Mouse (Mus musculus): ENCODE measurements at regions not wholly inside any gene's neighbourhood (a gene's known extent, or its start where the extent isn't known, plus 50 kb on each side); places are given as distances from the start of the nearest gene placed in this dataset.

DNA sequence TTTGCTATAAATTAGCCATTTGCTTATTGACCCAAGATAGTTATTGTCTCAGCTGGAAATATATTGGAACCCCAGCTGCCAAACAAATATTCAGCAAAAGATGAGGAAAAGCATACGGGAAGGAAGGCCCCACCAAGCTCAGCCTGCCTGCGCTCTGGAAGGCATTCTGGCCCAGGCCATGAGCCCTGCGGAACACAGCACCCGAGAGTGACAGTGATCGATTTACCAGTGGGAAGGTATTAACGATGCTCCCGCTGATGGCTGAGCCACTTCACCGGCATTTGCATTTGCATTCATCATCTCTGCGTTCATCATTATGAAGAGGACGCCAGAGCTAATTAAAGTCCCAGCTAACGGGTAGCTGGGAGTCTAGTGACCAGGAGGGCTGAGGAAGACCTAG, 174.8 kb downstream of the Irx2 start:
- no peak for DNase-seq (ENCODE audit: low spot score in 2 of 2)

DNA sequence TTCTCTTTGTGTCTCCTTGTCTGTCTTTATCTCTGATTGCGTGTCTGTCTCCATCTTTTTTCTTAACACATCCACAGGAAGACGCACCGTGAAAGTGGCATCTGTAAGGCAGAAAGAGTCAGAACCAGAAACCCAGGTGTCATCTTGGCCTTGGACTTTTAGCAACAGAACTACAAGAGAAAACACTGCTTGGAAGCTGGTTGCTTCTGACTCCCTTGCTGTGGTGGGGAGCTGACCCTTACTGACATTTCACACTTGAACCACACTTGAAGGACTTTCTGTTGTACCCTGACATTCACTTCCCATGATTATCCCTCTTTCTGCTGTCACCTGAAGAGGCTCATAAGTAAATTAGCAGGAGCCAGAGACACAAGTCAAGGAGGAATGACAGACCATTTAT, 180.6 kb downstream of the Irx2 start:
- no peak for DNase-seq (ENCODE audit: low spot score in 2 of 2)

DNA sequence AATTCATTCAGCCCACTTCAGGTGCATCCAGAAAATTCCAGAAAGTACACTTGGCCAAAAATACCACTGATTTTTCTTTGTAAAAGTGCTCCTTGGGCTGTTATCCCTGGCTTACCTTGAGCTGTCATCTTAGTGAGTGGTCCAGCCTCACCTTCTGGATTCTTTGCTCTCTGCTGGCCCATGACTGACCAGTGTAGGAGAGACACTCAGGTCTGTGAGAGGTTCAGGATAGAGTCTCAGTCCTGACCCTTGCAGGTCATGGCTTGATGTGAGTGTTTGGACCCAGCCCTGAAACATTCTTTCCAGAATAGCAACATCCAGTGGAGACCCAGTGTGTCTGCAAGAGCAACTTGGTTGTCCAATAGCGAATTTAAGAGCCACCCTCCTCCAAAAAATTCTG, 182.0 kb downstream of the Irx2 start:
- DNase-seq (ENCODE audit: low spot score in 2 of 2): no peak

DNA sequence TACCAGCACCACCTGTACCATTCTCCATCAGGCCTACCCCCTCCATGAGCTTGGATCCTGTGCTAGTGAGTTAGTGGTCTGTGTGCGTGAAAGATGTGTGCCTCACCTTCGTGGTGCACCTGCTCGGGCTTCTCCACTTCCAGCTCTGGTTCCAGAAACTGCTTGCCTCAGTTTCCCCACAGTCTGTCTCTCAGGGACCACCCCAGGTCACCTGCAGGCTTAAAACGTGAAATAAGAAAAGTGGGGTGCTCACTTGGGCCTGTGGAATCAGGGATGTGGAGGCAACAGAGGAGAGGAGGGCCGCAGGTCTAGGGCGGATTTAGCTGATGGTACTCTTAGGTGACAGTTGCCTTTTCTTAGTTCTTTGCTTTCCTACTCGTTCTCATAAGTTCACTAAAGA, 186.0 kb downstream of the Irx2 start:
- no peak for DNase-seq (ENCODE audit: low spot score in 2 of 2)

DNA sequence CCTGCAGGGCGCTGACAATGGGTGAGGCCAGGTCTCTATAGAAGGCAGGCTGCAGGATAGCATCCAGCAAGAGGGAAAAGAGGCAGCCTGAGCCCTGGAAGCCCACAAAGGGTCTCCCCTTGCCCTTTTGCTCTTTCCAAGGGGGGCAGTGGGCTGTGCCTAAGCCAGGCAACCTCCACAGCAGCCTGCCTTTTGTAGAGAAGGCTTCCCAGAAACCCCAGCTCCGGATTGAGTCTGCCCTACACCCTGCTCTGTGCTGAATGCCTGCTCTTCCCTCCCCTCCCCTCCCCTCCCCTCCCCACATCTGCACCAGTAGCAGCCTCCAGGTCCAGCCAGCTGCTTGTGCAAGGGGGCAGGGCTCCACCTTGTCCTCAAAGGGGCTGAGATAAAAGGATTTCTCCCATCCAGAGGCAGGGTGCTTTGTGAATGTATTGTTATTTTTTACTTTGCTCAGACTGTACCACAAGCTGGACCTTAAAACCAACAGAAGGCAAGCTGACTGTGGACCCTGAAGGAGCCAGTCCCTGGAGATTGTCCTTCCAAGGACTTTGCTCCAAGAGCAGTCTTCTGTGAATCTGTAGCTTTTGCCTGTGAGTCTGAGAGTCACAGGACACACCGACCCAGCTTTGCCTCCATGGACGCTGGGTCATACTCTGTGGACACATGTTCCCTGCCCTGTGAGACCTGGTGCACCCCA, 186.8 kb downstream of the Irx2 start:
- DNase-seq (ENCODE audit: low spot score in 2 of 2): no peak

DNA sequence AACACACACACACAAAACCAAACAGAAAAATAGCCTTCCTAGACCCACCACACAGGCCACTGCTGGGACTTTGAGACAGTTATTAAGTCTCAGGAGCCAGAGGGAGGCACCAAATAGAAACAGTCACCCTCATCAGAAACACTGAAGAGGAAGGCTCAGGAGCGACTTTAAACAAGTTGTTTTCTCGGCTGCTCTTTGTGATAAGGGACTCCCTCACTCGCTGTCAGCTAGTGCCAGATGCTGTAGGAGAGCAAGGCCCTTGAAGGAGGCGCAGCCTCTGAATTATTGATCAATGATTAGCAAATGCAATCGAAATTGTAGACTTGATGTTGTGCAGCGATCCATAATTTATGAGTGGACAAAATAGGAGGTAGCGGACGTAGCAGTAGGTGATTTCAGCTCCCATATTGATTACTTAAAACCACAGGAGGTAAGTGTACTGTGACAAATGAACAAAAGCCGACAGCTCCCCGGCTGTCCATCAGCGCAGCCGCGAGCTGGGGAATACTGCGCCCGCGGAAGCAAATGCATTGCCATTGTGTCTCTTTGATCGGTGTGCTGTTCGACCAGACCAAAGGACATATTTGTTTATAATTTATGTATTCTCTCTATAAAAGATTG, 187.4 kb downstream of the Irx2 start:
- no peak for DNase-seq (ENCODE audit: low spot score in 2 of 2)

DNA sequence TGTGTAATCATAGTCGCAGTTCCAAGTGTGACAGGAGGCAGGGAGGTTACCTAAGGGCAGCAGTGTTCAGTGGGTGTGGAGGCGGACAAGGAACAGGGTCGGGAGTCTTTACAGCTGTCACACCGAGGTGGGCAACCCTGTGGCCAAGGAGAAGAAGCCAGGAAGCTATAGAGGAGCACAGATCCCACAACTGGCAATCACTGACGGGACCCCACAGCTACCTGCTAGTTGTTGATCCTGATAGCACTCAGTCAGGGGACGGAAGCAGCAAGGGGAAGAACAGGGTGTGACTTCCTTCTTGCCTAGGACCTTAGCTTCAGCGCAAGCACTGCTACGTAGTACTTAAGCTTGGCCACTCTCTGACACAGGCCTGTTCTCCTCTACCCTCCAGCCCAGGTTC, 188.2 kb downstream of the Irx2 start:
- DNase-seq (ENCODE audit: low spot score in 2 of 2): no peak

DNA sequence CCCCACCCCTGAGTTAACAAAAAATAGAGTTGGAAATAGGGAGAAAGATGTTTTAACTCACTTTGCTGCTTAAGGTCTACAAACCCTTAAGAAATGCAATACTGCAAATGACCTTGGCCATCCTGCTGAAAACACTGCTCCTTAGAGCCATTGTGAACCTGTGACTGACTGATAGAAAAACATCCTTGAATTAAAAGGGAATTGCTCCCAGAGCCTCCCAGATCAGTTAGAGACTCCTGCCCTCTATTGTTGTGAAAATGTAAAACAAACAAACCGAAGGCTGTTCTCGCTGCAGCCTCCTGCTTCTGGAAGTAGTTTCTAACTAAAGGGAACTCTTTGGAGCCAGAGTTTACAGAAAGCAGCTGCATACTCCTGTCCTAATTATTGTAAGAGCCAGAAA, 188.9 kb downstream of the Irx2 start:
- DNase-seq (ENCODE audit: low spot score in 2 of 2): no peak

DNA sequence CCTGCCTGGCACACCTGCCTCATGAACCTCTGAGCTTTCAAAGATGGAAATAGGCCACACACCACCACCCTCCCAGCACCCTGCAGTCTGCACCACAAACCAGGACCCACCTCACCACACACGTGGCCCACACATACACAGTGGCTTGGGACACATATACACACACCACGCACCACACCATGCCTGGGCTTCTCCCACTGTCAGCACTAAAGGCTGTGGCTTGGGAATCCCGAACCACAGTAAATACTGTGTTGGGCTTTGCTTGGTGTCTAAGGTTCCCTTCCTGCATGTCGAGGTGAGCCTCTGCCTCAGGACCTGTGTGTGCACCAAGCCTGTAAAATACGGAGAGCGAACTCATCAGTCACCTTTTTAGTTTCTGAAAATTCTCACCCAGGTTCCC, 189.3 kb downstream of the Irx2 start:
- DNase-seq (ENCODE audit: low spot score in 2 of 2): no peak

DNA sequence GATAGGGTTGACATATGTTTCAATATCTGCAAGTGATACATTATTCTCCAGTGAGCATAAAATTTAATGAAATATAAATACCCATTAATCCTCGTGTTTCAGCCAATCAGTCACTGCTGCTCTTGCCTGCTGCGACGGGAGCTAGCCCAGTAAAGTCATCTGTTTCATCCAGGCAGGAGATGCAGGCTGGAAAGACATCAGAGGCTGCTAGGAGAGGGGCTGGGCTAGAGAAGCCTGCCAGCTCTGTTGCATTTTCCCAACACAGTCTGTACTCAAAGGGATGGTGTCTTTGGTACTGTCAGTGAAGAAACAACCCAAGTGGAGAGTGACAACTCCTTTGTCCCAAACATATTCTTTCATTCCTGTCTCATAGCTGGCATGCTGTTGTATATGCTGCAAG, 198.0 kb downstream of the Irx2 start:
- no peak for DNase-seq (ENCODE audit: low spot score in 2 of 2)

DNA sequence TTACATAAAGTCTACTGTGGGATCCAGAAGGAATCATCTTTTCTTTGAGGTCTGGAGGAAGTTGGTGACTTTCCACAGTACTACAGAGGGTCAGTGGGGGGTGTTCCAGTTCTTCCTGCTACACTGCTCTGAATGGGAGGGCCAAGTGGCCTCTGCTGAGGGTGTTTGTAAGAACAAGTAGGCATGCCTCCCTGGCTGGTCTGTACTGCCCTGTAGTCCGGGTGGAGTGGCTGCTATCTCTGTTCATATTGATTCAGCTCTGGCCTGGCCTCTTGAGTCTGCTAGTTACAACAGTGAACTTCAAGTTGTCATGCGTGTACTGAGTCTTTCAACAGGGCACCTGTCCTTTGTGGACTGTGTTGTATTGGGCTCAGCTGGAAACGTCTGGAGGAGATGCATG, 200.7 kb downstream of the Irx2 start:
- no peak for DNase-seq (ENCODE audit: low spot score in 2 of 2)

DNA sequence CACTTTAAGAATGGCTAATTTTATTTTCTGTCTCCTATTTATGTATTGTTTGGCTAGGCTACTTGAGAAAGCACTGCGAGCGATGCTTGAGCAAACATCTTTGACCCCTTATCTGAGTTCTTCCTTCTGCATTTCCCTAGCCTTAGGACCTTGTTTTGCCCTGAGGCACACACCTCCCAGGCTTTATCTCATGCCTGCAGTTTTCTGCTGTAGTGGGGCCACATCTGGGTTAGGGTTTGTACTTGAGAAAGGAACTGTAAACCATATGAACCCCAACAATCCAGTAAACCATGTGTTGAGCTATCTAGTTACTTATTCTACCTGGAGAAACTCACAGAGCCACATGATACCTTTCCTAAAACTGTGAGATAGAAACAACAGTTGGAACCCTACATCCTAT, 204.7 kb downstream of the Irx2 start:
- DNase-seq (ENCODE audit: low spot score in 2 of 2): no peak

DNA sequence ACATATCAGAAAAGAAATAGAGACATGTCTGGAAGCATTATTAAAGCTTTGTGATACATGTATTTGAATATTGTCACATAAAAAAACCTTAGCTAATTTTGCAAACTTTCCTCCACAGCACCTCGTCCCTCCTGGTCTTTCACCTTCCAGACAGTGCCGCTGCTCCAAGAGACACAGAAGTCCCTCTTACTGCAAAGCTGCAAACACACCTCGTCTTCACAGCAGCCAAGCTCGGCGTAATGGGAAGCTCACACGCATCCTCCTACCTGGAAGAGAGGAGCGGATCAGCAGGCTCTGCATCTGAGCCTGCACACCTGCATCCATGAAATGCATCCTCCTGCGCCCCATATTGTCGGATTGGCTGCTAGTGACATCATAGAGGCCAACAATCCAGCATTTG, 208.4 kb downstream of the Irx2 start:
- no peak for DNase-seq (ENCODE audit: low spot score in 2 of 2)

DNA sequence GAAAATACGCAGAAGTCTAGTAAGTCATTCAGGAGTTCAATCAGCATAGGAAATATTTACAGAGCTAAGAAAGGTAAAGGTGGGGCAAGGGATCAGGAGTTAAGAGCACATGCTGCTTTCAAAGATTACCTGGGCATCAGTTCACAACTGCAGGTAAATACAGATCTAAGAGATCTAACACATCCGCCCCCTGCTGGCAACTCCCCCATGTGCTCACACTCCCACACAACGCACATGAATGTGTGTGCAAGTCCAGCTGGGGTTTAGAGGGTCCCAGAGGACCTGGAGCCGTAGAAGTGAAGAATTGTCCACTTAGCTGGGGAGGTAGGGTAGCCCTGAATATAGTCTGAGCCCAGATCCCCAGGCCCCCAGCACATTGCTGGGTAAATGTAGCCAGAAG, 219.5 kb downstream of the Irx2 start:
- no peak for DNase-seq (ENCODE audit: low spot score in 2 of 2)

DNA sequence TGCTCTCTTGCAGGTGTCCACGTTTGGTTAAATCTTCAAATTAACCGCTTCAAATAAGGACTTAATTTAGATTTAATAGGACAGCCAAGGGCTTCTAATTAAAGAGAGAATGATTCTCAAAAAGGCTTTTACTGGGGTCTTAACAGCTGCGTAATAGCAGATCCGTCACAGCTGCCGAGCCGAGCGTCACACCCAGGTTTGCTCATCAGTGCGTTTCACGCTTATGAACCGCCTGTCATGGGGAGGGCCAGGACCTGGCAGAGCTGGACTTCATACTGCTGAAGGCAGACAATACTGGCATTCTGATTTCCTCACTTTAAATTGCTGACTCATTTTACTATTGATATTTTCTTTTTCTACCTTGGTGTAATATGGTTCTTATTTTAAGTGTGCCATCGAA, 221.2 kb downstream of the Irx2 start:
- no peak for DNase-seq (ENCODE audit: low spot score in 2 of 2)

DNA sequence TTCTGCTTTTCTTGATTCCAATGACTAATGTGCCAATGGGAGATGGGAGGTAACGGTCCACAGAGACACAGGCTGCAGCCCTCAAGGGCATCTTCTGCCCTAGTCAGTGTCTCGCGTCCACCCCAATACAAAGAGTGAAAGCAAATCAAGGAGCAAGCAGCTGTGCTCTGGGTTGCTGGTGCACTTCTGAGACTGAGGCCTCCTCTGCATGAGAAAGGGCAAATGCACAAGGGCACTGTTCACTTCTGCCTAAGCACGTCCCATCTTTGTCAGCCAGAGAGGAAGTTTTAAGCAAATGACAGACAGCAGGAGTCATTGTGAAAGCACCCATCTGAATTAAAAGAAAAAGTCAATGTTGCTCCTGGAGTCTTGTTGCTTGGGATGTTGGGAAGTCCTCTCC, 224.3 kb downstream of the Irx2 start:
- DNase-seq (ENCODE audit: low spot score in 2 of 2): no peak

DNA sequence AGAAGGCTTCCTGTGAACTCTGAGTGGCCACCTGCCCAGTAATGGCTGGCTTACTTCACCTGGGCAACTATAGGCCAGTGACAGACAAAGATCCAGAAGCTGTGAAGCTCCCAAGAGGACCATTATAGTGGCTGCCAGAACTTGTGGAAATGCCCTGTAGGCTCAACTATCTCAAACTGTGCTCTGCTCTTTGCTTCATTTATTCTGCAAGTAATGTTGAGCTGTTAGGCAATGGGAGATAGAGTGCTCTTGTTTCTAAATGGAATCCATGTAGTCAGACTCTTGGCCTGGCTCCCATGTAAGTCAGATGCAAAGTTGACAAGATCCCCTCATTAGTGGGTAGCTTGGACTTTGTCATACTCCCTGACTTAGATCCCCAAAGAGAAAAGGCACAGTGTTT, 247.3 kb downstream of the Irx2 start:
- DNase-seq (ENCODE audit: low spot score in 2 of 2): no peak

DNA sequence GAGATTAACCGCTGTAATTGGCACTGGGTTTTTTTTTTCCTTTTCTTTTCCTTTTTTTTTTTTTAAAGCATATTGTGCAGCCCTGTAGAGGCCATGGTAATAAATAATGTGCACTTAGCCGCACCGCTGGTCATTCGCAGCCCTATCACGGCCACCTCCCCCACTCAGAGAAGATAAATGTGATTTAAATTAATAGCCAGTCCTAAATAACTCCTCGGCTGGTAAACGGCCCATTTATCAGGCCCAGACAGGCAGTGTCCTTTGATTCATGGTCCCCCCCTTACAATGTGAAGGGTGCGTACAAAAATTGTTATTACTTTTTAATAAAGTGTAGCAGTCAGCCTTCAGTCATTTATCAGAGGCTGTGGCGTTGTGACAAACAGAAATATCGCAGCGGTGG, 266.4 kb downstream of the Irx2 start:
- no peak for DNase-seq (ENCODE audit: low spot score in 2 of 2)

DNA sequence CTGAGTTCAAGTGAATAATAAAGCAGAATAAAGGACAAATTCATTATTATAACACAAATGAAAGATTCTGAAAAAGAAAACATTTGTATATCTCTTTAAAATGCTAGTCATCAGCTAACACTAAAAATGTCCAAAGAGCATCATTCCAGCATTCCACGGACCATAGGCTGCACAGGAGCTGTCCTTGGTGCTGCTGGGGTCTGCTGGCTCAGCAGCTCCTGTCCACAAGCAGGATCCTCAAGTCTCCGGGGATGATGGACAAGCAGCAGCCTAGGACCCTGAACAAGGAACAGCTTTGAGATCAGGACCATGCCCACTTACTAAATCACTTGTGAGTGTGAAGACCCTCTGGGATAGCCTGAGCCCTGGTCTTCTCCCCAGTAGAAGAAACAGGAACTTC, 274.0 kb downstream of the Irx2 start:
- no peak for DNase-seq (ENCODE audit: low spot score in 2 of 2)

DNA sequence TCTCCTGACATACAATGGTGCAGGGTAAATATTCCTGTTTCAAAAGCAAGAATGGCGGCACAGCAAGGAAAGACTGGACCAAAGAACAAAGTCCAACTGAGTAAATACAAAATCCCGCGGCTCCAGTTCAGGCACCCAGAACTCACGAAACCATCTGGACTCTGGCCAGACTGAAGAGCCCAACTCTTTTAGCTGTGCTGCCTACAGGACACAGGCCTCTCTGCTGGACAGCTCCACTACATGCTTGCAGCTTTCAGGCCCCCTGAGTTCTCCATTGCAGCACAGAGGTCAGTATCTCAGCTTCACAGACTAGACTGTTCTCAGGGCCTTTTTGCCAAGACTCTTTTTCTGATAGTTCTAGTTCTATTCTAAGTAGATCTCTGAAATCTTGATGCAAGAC, 290.3 kb downstream of the Irx2 start:
- no peak for DNase-seq (ENCODE audit: low spot score in 2 of 2)

DNA sequence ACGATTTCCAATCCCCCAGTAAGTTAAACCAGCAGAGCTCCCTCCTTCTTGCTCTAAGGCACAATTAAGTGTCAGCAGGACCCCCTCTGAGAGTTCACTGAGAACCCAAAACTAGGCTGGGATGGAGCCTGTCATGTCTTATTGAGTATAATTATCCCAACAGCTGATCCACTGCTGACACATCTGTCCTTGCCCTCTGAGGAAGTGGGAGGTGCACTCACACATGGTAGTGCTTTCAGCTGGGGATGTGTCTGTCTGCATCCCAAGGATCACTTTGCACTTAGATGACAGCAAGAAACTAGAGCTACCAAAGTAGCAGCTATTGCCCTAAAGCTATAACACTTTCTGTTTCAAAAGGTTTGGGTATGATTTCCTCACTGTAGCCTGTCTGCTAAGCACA, 291.7 kb downstream of the Irx2 start:
- no peak for DNase-seq (ENCODE audit: low spot score in 2 of 2)

DNA sequence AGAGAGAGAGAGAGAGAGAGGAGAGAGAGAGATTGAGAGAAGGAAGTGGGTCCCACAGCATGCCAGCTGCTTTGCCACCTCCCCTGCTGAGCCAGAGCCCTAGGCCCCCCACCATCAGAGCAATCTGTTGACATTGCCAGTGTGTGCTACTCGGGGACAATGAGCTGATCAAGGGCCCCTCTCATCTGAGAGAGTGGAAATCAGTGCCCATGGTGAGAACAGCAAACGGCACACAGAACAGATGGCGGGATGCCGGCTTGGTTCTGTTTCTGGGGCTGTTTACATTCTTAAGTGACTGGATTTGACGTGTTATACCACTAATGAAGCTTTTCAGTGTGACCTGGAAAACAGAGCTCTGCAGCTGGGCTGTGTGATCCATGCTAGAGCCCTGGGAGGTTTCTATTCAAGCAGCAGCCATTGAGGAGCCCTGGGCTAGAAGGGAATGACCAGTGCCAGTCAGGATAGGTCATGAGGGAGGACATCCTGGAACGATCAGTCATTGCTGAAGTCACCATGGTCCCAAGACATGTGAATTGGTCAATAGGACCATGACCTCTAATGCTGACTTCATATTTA, 296.0 kb downstream of the Irx2 start:
- no peak for DNase-seq (ENCODE audit: low spot score in 2 of 2)

DNA sequence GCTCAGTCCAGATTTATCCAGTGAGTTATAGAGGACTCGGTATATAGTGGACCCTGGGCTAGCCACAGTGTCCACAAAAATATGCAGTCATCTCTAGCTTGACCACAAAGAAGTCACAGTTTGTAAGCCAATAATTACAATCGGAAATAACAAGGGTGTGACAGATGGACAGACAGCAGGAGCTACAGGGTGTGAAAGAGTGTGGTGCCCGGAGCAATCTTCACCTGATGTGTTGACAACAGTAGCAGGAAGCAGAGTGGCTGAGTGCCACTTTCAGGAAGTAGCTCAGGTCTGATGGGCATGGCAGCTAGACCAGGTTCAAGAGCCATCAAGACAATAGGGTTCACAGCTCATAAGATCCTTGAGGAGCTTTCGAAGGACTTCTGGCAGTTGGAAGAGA, 308.6 kb downstream of the Irx2 start:
- no peak for DNase-seq (ENCODE audit: low spot score in 2 of 2)

All from urinary bladder, postnatal 4 days (tissue).